Mouse (Mus musculus) embryonic facial prominence, embryonic 10.5 days (tissue): ENCODE measurements around the gene Ly75. TPM values are rescaled to one million over a fixed set of nuclear protein-coding genes. Genes with fewer than 3 reads are reported as not detected.

Source experiments
- DNase-seq: peaks from one replicate; pipeline ENCODE4 v3.0.0-alpha.2; 2017; ENCODE audit warnings: low spot score
- H3K27ac ChIP-seq: fragments of 300-500 bp; sonication (generic); replicated peaks from 2 replicates; pipeline ENCODE4 v1.5.1; 2016; ENCODE audit warnings: mild to moderate bottlenecking
- H3K27me3 ChIP-seq: fragments of 300-500 bp; sonication (generic); replicated peaks from 2 replicates; pipeline ENCODE4 v1.6.1; 2016; ENCODE audit warnings: low read depth, mild to moderate bottlenecking; ENCODE audit not compliant: poor library complexity, severe bottlenecking
- H3K36me3 ChIP-seq: fragments of 300-500 bp; sonication (generic); replicated peaks from 2 replicates; pipeline ENCODE4 v1.6.1; 2016; ENCODE audit warnings: mild to moderate bottlenecking, moderate library complexity
- H3K4me1 ChIP-seq: fragments of 300-500 bp; sonication (generic); 2 replicates; pipeline ENCODE4 v1.6.1; 2016
- H3K4me3 ChIP-seq: fragments of 300-500 bp; sonication (generic); 2 replicates; pipeline ENCODE4 v1.5.1; 2016; ENCODE audit warnings: mild to moderate bottlenecking, moderate library complexity
- H3K9me3 ChIP-seq: fragments of 300-500 bp; sonication (generic); 2 replicates; pipeline ENCODE4 v1.6.1; 2016; ENCODE audit warnings: mild to moderate bottlenecking
- WGBS: fragments of 180-500 bp; shearing (Covaris S2); methylation state at CpG from one replicate; pipeline ENCODE4 v1.1.7; 2016; 5-methylcytosine and 5-hydroxymethylcytosine counted together
- polyA plus RNA-seq: library from polyadenylated mRNA; unstranded; fragments of >200 nt; fragmentation: Nextera tagmentation; extraction: Ambion mirVana; gene quantifications from 2 replicates; pipeline ENCODE4 v1.2.1, GENCODE M21; 2016

The Ly75 gene
- polyA plus RNA-seq, 1 experiment from 2014 or later = 5.6 TPM

DNA sequence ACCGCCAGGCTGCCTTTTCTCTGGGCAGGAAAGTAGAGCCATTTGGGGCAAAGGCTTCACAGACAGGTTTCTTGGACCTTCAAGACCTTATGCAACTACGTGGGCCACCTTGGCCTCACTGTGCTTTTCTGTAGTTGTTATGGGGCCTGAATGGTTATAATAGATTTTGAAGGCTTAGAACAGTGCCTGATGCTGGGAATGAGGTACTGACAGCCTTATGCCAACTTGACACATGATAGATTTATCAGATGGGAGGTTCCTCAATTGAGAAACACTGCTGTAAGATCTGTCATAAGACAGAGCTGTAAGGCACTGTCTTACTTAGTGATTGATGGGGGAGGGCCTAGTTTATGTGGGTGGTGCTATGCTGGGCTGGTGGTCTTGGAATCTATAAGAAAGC is 15.9 kb downstream of the Ly75 start:
- Histone ChIP-seq H3K36me3 (peaks cover 4% of the 10 kb centered on the region; the same call in 1 of the 2 replicates), H3K4me3 (no peak overlapping the region), H3K4me1 (no peaks in the 10 kb centered on the region), H3K27ac (no peak overlapping the region), H3K27me3 (no peaks in the 10 kb centered on the region), H3K9me3 (no peaks in the 10 kb centered on the region)
- WGBS = 92% methylated on average over 2 of the region's 2 CpGs
- DNase-seq = no peak

DNA sequence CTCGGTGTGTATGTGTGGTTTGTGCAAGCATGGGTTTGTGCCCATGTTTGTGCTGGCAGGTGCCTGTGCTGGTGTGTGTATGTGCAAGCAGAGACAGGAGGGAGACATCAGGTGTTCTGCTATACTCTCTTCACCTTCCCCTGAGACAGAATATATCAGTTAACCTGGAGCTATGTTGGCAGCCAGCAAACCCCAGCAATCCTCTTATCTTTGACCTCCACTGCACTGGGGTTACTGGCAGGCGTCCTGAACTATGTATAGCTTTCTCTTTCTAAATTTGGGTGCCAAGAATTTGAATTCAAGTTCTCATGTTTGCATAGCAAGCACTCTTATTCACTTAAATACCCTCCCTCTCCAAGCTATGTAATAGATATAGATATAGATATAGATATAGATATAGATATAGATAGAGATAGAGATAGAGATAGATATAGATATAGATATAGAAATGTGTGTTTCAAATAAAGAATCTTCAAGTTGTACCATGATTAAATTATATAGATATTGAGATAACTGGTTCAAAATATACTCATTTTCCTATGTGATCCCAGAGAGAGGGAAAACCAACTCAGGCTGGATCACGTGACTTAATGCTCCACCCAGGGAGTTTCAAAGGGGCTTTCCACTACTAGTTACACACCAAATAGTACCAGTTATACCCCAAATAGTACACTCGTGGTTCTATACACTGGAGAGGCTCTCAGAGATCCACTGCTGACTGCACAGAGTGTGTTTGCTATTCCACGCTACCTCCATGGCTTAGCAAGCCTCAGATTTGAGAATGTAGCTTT is 17.1 kb downstream of the Ly75 start:
- no peaks in the 10 kb centered on the region for H3K9me3 ChIP-seq
- no peaks in the 10 kb centered on the region for H3K36me3 ChIP-seq
- WGBS = 81% methylated on average over 5 of the region's 5 CpGs
- H3K27me3 ChIP-seq = no peaks in the 10 kb centered on the region
- H3K4me3 ChIP-seq = no peak overlapping the region
- no peaks in the 10 kb centered on the region for H3K4me1 ChIP-seq
- H3K27ac ChIP-seq = no peak overlapping the region
- DNase-seq = no peak

GRCm38 (mm10) chr2:60365138-60365775 is 17.8 kb downstream of the Ly75 start:
- no peaks in the 10 kb centered on the region for H3K9me3 ChIP-seq
- no peaks in the 10 kb centered on the region for H3K27me3 ChIP-seq
- no peaks in the 10 kb centered on the region for H3K4me1 ChIP-seq
- no peak overlapping the region for H3K4me3 ChIP-seq
- H3K36me3 ChIP-seq = no peaks in the 10 kb centered on the region
- H3K27ac ChIP-seq = no peak overlapping the region
- WGBS = 92% methylated on average over 7 of the region's 7 CpGs
- DNase-seq = no peak

DNA sequence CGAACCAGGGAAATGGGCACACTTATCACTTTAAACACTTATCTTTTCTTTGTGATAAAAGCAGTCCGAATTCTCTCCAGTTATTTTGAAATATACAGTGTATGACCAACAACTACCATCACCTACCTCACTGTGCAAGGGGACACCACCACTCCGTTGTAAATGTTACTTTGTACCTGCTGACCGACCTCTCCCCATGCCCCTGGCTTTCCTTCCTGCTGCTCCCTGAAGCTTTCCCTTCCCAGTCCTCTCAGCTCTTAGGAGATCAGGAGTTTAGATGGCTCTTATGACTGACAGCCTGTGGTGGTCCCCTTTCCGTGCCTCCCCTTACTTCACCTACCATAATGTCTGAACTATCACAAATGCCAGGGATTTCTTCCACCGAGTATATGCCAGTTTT is 21.0 kb downstream of the Ly75 start:
- no peak overlapping the region for H3K27ac ChIP-seq
- no peaks in the 10 kb centered on the region for H3K4me1 ChIP-seq
- H3K9me3 ChIP-seq = no peaks in the 10 kb centered on the region
- DNase-seq = no peak
- no peaks in the 10 kb centered on the region for H3K27me3 ChIP-seq
- peaks cover 6% of the 10 kb centered on the region for H3K36me3 ChIP-seq
- 88% methylated on average over 6 of the region's 6 CpGs for WGBS
- H3K4me3 ChIP-seq = no peak overlapping the region

- DNase-seq = no peak
- WGBS = 96% methylated on average over 3 of the region's 3 CpGs
- no peak overlapping the region for H3K27ac ChIP-seq
- H3K36me3 ChIP-seq = peaks cover 6% of the 10 kb centered on the region
- no peak overlapping the region for H3K4me3 ChIP-seq
- no peaks in the 10 kb centered on the region for H3K9me3 ChIP-seq
- H3K4me1 ChIP-seq = peaks cover 7% of the 10 kb centered on the region; the same call in 1 of the 2 replicates
- H3K27me3 ChIP-seq = no peaks in the 10 kb centered on the region
Observed at GRCm38 (mm10) chr2:60359796-60360195, 23.3 kb downstream of the Ly75 start.

- Histone ChIP-seq H3K27me3 (no peaks in the 10 kb centered on the region), H3K4me3 (no peak overlapping the region; the same call in 1 of the 2 replicates), H3K9me3 (no peaks in the 10 kb centered on the region), H3K27ac (no peak overlapping the region), H3K4me1 (peaks cover 9% of the 10 kb centered on the region; the same call in 1 of the 2 replicates), H3K36me3 (peaks cover 8% of the 10 kb centered on the region)
- 38% methylated on average over 3 of the region's 3 CpGs for WGBS
- no peak for DNase-seq
Observed at GRCm38 (mm10) chr2:60355388-60355683, 27.8 kb downstream of the Ly75 start.

DNA sequence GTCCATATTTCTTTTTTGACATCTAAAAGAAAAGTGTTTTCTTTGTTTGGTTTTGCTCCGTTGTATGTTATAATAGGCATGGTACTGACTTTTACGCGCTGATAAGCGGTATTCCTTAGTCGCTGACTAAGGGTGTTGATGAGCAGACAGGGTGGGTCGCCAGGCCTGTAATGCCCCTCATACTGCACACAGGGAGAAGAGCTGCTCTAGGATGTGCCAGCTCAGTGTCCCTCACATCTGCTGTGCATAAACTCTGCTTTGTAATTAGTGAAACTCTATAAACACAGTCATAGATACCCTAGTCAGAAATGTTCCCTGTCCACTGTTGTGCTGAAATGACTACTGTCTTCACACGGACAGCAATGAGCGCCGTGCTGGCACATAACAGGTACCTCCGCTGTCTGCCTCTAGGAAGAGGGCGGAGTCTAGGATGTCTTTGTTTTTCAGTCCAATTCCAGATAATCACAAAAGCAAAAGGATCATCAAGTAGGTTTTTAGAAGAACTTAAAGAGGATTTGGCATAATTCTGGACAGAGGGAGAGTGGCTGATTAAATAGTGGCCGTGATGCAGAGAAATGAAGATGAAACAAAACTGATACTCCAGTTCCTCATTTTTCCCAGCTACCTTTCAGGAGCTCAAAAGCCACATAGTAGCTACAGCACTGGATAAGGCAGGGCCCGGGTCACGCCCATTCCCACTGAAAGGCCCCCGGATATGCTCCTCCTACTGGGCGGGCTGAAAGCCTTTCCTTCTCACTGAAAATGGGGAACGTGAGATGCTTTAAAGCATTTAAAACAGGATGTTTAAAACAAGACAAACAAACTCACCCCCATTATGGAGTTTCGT is 28.3 kb downstream of the Ly75 start:
- H3K9me3 ChIP-seq = no peaks in the 10 kb centered on the region
- WGBS = 66% methylated on average over 18 of the region's 18 CpGs
- H3K27ac ChIP-seq = no peak overlapping the region
- DNase-seq = no peak
- H3K4me1 ChIP-seq = peaks cover 9% of the 10 kb centered on the region; the same call in 1 of the 2 replicates
- peaks cover 7% of the 10 kb centered on the region for H3K36me3 ChIP-seq
- no peak overlapping the region; the same call in 1 of the 2 replicates for H3K4me3 ChIP-seq
- no peaks in the 10 kb centered on the region for H3K27me3 ChIP-seq

- H3K9me3 ChIP-seq = no peaks in the 10 kb centered on the region
- no peak overlapping the region for H3K27ac ChIP-seq
- H3K27me3 ChIP-seq = no peaks in the 10 kb centered on the region
- peaks cover 9% of the 10 kb centered on the region; the same call in 1 of the 2 replicates for H3K4me1 ChIP-seq
- H3K4me3 ChIP-seq = no peak overlapping the region
- 88% methylated on average over 5 of the region's 5 CpGs for WGBS
- DNase-seq = no peak
- peaks cover 28% of the 10 kb centered on the region for H3K36me3 ChIP-seq
Observed at GRCm38 (mm10) chr2:60352296-60352695, 30.8 kb downstream of the Ly75 start.

GRCm38 (mm10) chr2:60351781-60352180 is 31.3 kb downstream of the Ly75 start:
- 87% methylated on average over 8 of the region's 8 CpGs for WGBS
- Histone ChIP-seq H3K36me3 (peaks cover 28% of the 10 kb centered on the region), H3K4me1 (peaks cover 9% of the 10 kb centered on the region; the same call in 1 of the 2 replicates), H3K27me3 (no peaks in the 10 kb centered on the region), H3K9me3 (no peaks in the 10 kb centered on the region), H3K27ac (no peak overlapping the region), H3K4me3 (no peak overlapping the region)
- no peak for DNase-seq

GRCm38 (mm10) chr2:60347875-60348274 is 35.2 kb downstream of the Ly75 start:
- H3K4me3 ChIP-seq = no peak overlapping the region
- H3K27ac ChIP-seq = no peak overlapping the region
- no peak for DNase-seq
- H3K27me3 ChIP-seq = no peaks in the 10 kb centered on the region
- H3K4me1 ChIP-seq = peaks cover 6% of the 10 kb centered on the region; the same call in 1 of the 2 replicates
- peaks cover 28% of the 10 kb centered on the region for H3K36me3 ChIP-seq
- H3K9me3 ChIP-seq = no peaks in the 10 kb centered on the region
- 89% methylated on average over 7 of the region's 7 CpGs for WGBS

GRCm38 (mm10) chr2:60346531-60346930 is 36.6 kb downstream of the Ly75 start:
- Histone ChIP-seq H3K4me1 (peaks cover 6% of the 10 kb centered on the region; the same call in 1 of the 2 replicates), H3K36me3 (peaks cover 26% of the 10 kb centered on the region), H3K27ac (no peak overlapping the region), H3K4me3 (no peak overlapping the region), H3K9me3 (no peaks in the 10 kb centered on the region), H3K27me3 (no peaks in the 10 kb centered on the region)
- 71% methylated on average over 8 of the region's 8 CpGs for WGBS
- no peak for DNase-seq

- H3K4me1 ChIP-seq = peaks cover 6% of the 10 kb centered on the region; the same call in 1 of the 2 replicates
- H3K27me3 ChIP-seq = no peaks in the 10 kb centered on the region
- DNase-seq = no peak
- H3K36me3 ChIP-seq = peaks cover 26% of the 10 kb centered on the region
- no peak overlapping the region for H3K27ac ChIP-seq
- 86% methylated on average over 7 of the region's 7 CpGs for WGBS
- no peak overlapping the region for H3K4me3 ChIP-seq
- no peaks in the 10 kb centered on the region for H3K9me3 ChIP-seq
Observed at GRCm38 (mm10) chr2:60345717-60346116, 37.4 kb downstream of the Ly75 start.
